Mouse (Mus musculus) thymus, postnatal 14 days (tissue): ENCODE results near the gene Dnajc8.
"Not testable (repeated sequence)": the region's sequence is repeated elsewhere in the genome, so short reads cannot be mapped to it uniquely, and the experiment has no call there.

ENCODE experiments used
- DNase-seq: peaks from one replicate; pipeline ENCODE4 v3.0.0; 2021

Dnajc8 gene

GRCm38 (mm10) chr4:132569115-132569514, 33.8 kb downstream of the Dnajc8 start:
- no peak for DNase-seq

GRCm38 (mm10) chr4:132571190-132571589, 35.8 kb downstream of the Dnajc8 start:
- DNase-seq: no peak

GRCm38 (mm10) chr4:132573327-132573726, 38.0 kb downstream of the Dnajc8 start:
- no peak for DNase-seq

- no peak for DNase-seq
These were observed 39.5 kb downstream of the Dnajc8 start for GRCm38 (mm10) chr4:132574809-132575347.

- no peak for DNase-seq
These were observed 48.4 kb downstream of the Dnajc8 start for GRCm38 (mm10) chr4:132583781-132584180.

GRCm38 (mm10) chr4:132584975-132585374, 49.6 kb downstream of the Dnajc8 start:
- no peak for DNase-seq

GRCm38 (mm10) chr4:132586282-132586681, 50.9 kb downstream of the Dnajc8 start:
- no peak for DNase-seq

- no peak for DNase-seq
These were observed 53.2 kb downstream of the Dnajc8 start for GRCm38 (mm10) chr4:132588512-132588911.

- DNase-seq: no peak
These were observed 55.3 kb downstream of the Dnajc8 start for GRCm38 (mm10) chr4:132590642-132591041.

- no peak for DNase-seq
These were observed 57.6 kb downstream of the Dnajc8 start for GRCm38 (mm10) chr4:132592958-132593357.

- no peak for DNase-seq
These were observed 58.8 kb downstream of the Dnajc8 start for GRCm38 (mm10) chr4:132594191-132594590.

- no peak for DNase-seq
These were observed 63.5 kb downstream of the Dnajc8 start for GRCm38 (mm10) chr4:132598861-132599260.

GRCm38 (mm10) chr4:132599764-132600163, 64.4 kb downstream of the Dnajc8 start:
- no peak for DNase-seq

- no peak for DNase-seq
These were observed 65.1 kb downstream of the Dnajc8 start for GRCm38 (mm10) chr4:132600465-132600864.

- DNase-seq: not testable (repeated sequence)
These were observed 65.9 kb downstream of the Dnajc8 start for GRCm38 (mm10) chr4:132601242-132601641.
